Mouse (Mus musculus) CH12.LX (cell line): Measurements from ENCODE around the gene Utp14b. TPM values are rescaled to one million over a fixed set of nuclear protein-coding genes. Genes with fewer than 3 reads are reported as not detected.

Experiments used
- DNase-seq: peaks from one replicate; pipeline ENCODE4 v3.0.0-alpha.2; 2013; ENCODE audit errors: extremely low read depth
- H3K27ac ChIP-seq: 2 replicates; pipeline ENCODE4 v1.5.1; 2012; ENCODE audit warnings: low read depth, mild to moderate bottlenecking, control low read depth, moderate library complexity; ENCODE audit not compliant: insufficient read depth
- H3K27me3 ChIP-seq: replicated peaks from 2 replicates; pipeline ENCODE3; 2012; ENCODE audit warnings: inconsistent platforms
- H3K36me3 ChIP-seq, 2 experiments: replicated peaks in 1 of 2; 2 replicates each; pipeline versions ENCODE3 to v1.6.1; 2012; ENCODE audit warnings: inconsistent platforms in 1 of 2, low read length in 1 of 2, mild to moderate bottlenecking in 1 of 2, mixed read lengths in 1 of 2, moderate library complexity in 1 of 2; ENCODE audit not compliant: control insufficient read depth in 1 of 2, insufficient read depth in 1 of 2
- H3K4me1 ChIP-seq, 2 experiments: 2 replicates each; pipeline ENCODE4 v1.6.1; 2012; ENCODE audit warnings: inconsistent platforms in 1 of 2, moderate library complexity in 1 of 2; ENCODE audit not compliant: insufficient read depth in 2 of 2, control insufficient read depth in 1 of 2
- H3K4me2 ChIP-seq: 2 replicates; pipeline ENCODE4 v1.6.1; 2012; ENCODE audit warnings: low read depth, mild to moderate bottlenecking, control low read depth; ENCODE audit not compliant: poor library complexity, insufficient read depth, severe bottlenecking
- H3K4me3 ChIP-seq, 3 experiments: fragments of 150-350 bp in 1 of 3; sonication (generic) in 1 of 3; replicated peaks in 1 of 3; 2 replicates each; pipeline versions ENCODE3 to v1.5.1; 2011 to 2012; ENCODE audit warnings: low read depth in 2 of 3, low read length in 2 of 3, mild to moderate bottlenecking in 2 of 3, moderate library complexity in 2 of 3, control low read depth in 1 of 3, improper control_type of control experiment in 1 of 3, inconsistent platforms in 1 of 3, mixed read lengths in 1 of 3; ENCODE audit not compliant: poor library complexity in 1 of 3
- H3K79me2 ChIP-seq: replicated peaks from 2 replicates; pipeline ENCODE4 v1.6.1; 2012; ENCODE audit warnings: mild to moderate bottlenecking, moderate library complexity; ENCODE audit not compliant: control insufficient read depth, poor library complexity, insufficient read depth, severe bottlenecking; ENCODE audit errors: extremely low read depth
- H3K9ac ChIP-seq: 2 replicates; pipeline ENCODE4 v1.6.1; 2012; ENCODE audit warnings: low read depth, mild to moderate bottlenecking, control low read depth, moderate library complexity; ENCODE audit not compliant: insufficient read depth
- H3K9me3 ChIP-seq: replicated peaks from 2 replicates; pipeline ENCODE3; 2012; ENCODE audit warnings: low read length, inconsistent platforms, mixed read lengths
- CHD2 ChIP-seq: IDR thresholded peaks from 2 replicates; pipeline ENCODE4 v1.6.1; 2011; ENCODE audit warnings: low read length, improper control_type of control experiment
- CTCF ChIP-seq, 2 experiments: IDR thresholded peaks in 1 of 2; conservative IDR thresholded peaks in 1 of 2; 2 replicates each; pipeline ENCODE4 v1.5.1; 2011 to 2012; ENCODE audit warnings: low read depth in 2 of 2, low read length in 2 of 2, improper control_type of control experiment in 1 of 2, inconsistent platforms in 1 of 2, mild to moderate bottlenecking in 1 of 2, moderate library complexity in 1 of 2
- E2F4 ChIP-seq: IDR thresholded peaks from 2 replicates; pipeline ENCODE4 v1.6.1; 2011; ENCODE audit warnings: low read depth, low read length, improper control_type of control experiment; ENCODE audit not compliant: insufficient replicate concordance
- ELF1 ChIP-seq: IDR thresholded peaks from 2 replicates; pipeline ENCODE4 v1.6.1; 2014; ENCODE audit warnings: low read depth, mild to moderate bottlenecking, inconsistent platforms, low read length, improper control_type of control experiment
- ETS1 ChIP-seq: conservative IDR thresholded peaks from 2 replicates; pipeline ENCODE4 v1.6.1; 2012; ENCODE audit warnings: low read depth, mild to moderate bottlenecking, inconsistent platforms, low read length, improper control_type of control experiment, moderate library complexity
- GABPA ChIP-seq: IDR thresholded peaks from 2 replicates; pipeline ENCODE4 v1.6.1; 2012; ENCODE audit warnings: low read depth, low read length, improper control_type of control experiment, inconsistent platforms; ENCODE audit not compliant: insufficient replicate concordance
- JUN ChIP-seq: IDR thresholded peaks from 2 replicates; pipeline ENCODE4 v1.6.1; 2011; ENCODE audit warnings: low read depth, mild to moderate bottlenecking, low read length, improper control_type of control experiment, moderate library complexity; ENCODE audit not compliant: insufficient read depth
- MAZ ChIP-seq: IDR thresholded peaks from 2 replicates; pipeline ENCODE4 v1.6.1; 2012; ENCODE audit warnings: low read depth, mild to moderate bottlenecking, inconsistent platforms, low read length, improper control_type of control experiment, moderate library complexity
- MXI1 ChIP-seq: IDR thresholded peaks from 2 replicates; pipeline ENCODE4 v1.6.1; 2011; ENCODE audit warnings: mild to moderate bottlenecking, low read depth, low read length, improper control_type of control experiment
- NELFE ChIP-seq: IDR thresholded peaks from 2 replicates; pipeline ENCODE4 v1.6.1; 2011; ENCODE audit warnings: low read depth, low read length, improper control_type of control experiment
- POLR2AphosphoS2 ChIP-seq: IDR thresholded peaks from 2 replicates; pipeline ENCODE4 v1.6.1; 2011; ENCODE audit warnings: low read depth, low read length, improper control_type of control experiment
- RAD21 ChIP-seq: IDR thresholded peaks from 2 replicates; pipeline ENCODE4 v1.6.1; 2011; ENCODE audit warnings: low read depth, mild to moderate bottlenecking, low read length, improper control_type of control experiment, moderate library complexity
- SIN3A ChIP-seq: IDR thresholded peaks from 2 replicates; pipeline ENCODE4 v1.6.1; 2012; ENCODE audit warnings: low read length, improper control_type of control experiment, inconsistent platforms
- SMC3 ChIP-seq: IDR thresholded peaks from 2 replicates; pipeline ENCODE4 v1.6.1; 2011; ENCODE audit warnings: low read depth, low read length, improper control_type of control experiment
- TBP ChIP-seq: conservative IDR thresholded peaks from 2 replicates; pipeline ENCODE4 v1.6.1; 2011; ENCODE audit warnings: low read depth, low read length, improper control_type of control experiment
- TCF12 ChIP-seq: IDR thresholded peaks from 2 replicates; pipeline ENCODE4 v1.6.1; 2014; ENCODE audit warnings: low read depth, mild to moderate bottlenecking, inconsistent platforms, low read length, improper control_type of control experiment
- UBTF ChIP-seq: IDR thresholded peaks from 2 replicates; pipeline ENCODE4 v1.6.1; 2012; ENCODE audit warnings: low read depth, mild to moderate bottlenecking, inconsistent platforms, low read length, improper control_type of control experiment, moderate library complexity
- USF1 ChIP-seq: IDR thresholded peaks from 2 replicates; pipeline ENCODE4 v1.6.1; 2014; ENCODE audit warnings: low read depth, mild to moderate bottlenecking, inconsistent platforms, low read length, improper control_type of control experiment
- USF2 ChIP-seq: conservative IDR thresholded peaks from 2 replicates; pipeline ENCODE4 v1.6.1; 2011; ENCODE audit warnings: low read depth, low read length, improper control_type of control experiment
- ZC3H11A ChIP-seq: IDR thresholded peaks from 2 replicates; pipeline ENCODE4 v1.6.1; 2012; ENCODE audit warnings: low read depth, mild to moderate bottlenecking, inconsistent platforms, low read length, improper control_type of control experiment
- ZNF384 ChIP-seq: IDR thresholded peaks from 2 replicates; pipeline ENCODE4 v1.6.1; 2012; ENCODE audit warnings: low read depth, low read length, improper control_type of control experiment, inconsistent platforms
- dilution Hi-C: fragments of 300-500 bp; cut with MboI; formaldehyde crosslinking; loops from 2 replicates; pipeline ENCODE4 v1.14.3; 2020; ENCODE audit warnings: low sequenced_read_pairs; ENCODE audit not compliant: extremely low pct_unique_long_range_greater_than_20kb, extremely low pct_ligation_motif_present
- in situ Hi-C: fragments of 300-500 bp; cut with MboI; formaldehyde crosslinking; loops from 3 replicates; pipeline ENCODE4 v1.14.3; 2019; ENCODE audit warnings: low sequenced_read_pairs, low pct_ligation_motif_present, low pct_unique_long_range_greater_than_20kb, mixed read lengths
- polyA plus RNA-seq: library from polyadenylated mRNA; unstranded; fragments of >175 nt; gene quantifications from 2 replicates; pipeline ENCODE4 v1.2.1, GENCODE M21; 2012; ENCODE audit warnings: low read depth; ENCODE audit not compliant: insufficient read length
- total RNA-seq, 2 experiments: library from RNA; depleted of rRNA; stranded (reverse); fragments of 300-350 nt in 1 of 2; fragments of >200 nt in 1 of 2; gene quantifications; 2 replicates each; pipeline ENCODE4 v1.2.3; 2012 to 2014

Utp14b gene
- total and polyA plus RNA-seq, 3 experiments: 6.9 to 13.0 (median 10.4) TPM

DNA sequence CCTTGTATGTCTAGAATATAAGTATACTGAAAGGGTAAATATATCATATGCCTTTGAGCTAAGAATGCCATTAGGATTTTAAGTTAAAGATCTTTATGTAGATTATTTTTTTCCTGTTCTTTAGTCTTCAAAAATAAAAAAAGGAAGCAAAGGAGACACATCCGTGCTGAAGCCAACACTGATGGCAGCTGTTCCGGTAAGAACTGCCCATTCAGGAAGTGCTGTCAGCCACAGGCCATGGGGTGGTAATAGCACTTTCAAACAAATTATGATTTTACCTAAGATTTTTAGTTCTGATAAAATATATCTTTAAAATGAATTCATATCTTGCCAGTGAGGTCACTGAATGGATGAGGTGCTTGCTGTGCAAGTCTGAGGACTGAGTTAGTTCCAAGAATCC is 38.5 kb downstream of the Utp14b start:
- Histone ChIP-seq H3K4me2 (no peak overlapping the region), H3K27me3 (no peaks in the 10 kb centered on the region), H3K79me2 (no peaks in the 10 kb centered on the region), H3K9me3 (no peaks in the 10 kb centered on the region), H3K9ac (no peak overlapping the region), H3K4me1 (peaks cover 0 to 11% of the 10 kb centered on the region in 2 experiments; a peak in 2 of 4 replicates), H3K27ac (no peak overlapping the region), H3K4me3 (no peak overlapping the region), H3K36me3 (peaks cover 16 to 75% of the 10 kb centered on the region in 2 experiments)
- no peak for DNase-seq
- in situ Hi-C loops: no loop called here
- TF ChIP-seq TBP: no peak
- TF ChIP-seq USF2: no peak
- TF ChIP-seq CTCF (conservative IDR thresholded peaks at IDR 0.05 in 1 of 2, IDR thresholded peaks at IDR 0.05 in 1 of 2; ENCODE audit: low read depth in 2 of 2, low read length in 2 of 2): no peak
- dilution Hi-C loops: no loop called here

DNA sequence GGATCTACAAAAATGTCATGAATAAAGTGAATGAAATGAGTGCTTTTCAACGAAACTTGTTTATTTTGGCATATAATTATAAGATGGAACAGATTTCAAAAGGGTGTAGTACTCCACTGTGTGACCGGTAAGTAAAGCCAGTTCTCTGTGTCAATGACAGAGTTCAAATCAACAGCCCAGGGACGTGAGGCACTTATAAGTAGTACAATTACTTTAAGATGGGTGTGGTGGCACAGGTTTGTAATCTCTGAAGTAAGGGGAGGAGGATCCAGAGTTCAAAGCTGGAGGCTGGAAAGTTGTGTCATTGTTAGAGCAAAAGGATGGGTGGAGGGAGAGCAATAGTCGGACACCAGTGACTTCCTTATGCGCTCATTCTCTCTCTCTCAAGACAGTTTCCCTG is 39.1 kb downstream of the Utp14b start:
- no peaks in the 10 kb centered on the region for H3K27me3 ChIP-seq
- H3K36me3 ChIP-seq: peaks cover 19 to 76% of the 10 kb centered on the region in 2 experiments
- H3K27ac ChIP-seq: no peak overlapping the region
- H3K9me3 ChIP-seq: no peaks in the 10 kb centered on the region
- H3K4me2 ChIP-seq: no peak overlapping the region
- TF ChIP-seq RAD21 (no peak), USF1 (no peak)
- H3K79me2 ChIP-seq: no peaks in the 10 kb centered on the region
- in situ Hi-C loops (no loop called here), dilution Hi-C loops (no loop called here)
- H3K4me3 ChIP-seq: no peak overlapping the region
- no peak for DNase-seq
- H3K9ac ChIP-seq: no peak overlapping the region
- peaks cover 0 to 12% of the 10 kb centered on the region in 2 experiments; a peak in 2 of 4 replicates for H3K4me1 ChIP-seq

DNA sequence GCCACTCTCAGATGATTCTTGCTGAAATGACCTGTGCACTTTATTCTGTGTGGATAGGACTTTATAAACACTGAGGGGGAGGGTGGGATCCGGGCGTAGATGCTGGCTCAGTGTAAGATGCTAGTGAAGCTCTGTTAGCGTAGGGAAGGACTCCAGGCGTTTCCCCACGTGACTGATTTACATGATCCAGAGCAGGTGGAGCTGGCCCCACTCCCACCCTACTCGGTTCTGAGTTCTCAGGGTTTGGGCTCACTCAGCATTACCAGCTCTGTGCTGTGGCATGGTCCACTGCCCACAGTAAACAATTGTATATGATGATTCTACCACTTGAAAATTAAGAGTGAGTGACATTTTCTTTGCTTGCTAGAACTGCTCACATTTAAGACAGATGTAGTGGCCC is 40.3 kb downstream of the Utp14b start:
- TF ChIP-seq E2F4: no peak
- TF ChIP-seq MAZ: no peak
- TF ChIP-seq MXI1: no peak
- TF ChIP-seq USF2: no peak
- TF ChIP-seq USF1: no peak
- TF ChIP-seq SIN3A: no peak
- no peak for TF ChIP-seq UBTF
- no peak for TF ChIP-seq ELF1
- TF ChIP-seq SMC3: no peak
- no peak for TF ChIP-seq ZNF384
- TF ChIP-seq JUN: no peak
- TF ChIP-seq ZC3H11A: no peak
- no peak for TF ChIP-seq GABPA
- no peak for TF ChIP-seq NELFE
- TF ChIP-seq ETS1: no peak
- TF ChIP-seq CHD2: no peak
- TF ChIP-seq TCF12: no peak
- TF ChIP-seq POLR2AphosphoS2: no peak
- no peak for DNase-seq
- Histone ChIP-seq H3K27me3 (no peaks in the 10 kb centered on the region), H3K79me2 (no peaks in the 10 kb centered on the region), H3K4me1 (peaks cover 0 to 19% of the 10 kb centered on the region in 2 experiments; a peak in 2 of 4 replicates), H3K36me3 (peaks cover 24 to 73% of the 10 kb centered on the region in 2 experiments), H3K27ac (no peak overlapping the region), H3K4me2 (no peak overlapping the region), H3K4me3 (no peak overlapping the region), H3K9me3 (no peaks in the 10 kb centered on the region), H3K9ac (no peak overlapping the region)
- in situ Hi-C loops: no loop called here
- dilution Hi-C loops: no loop called here
